Mouse (Mus musculus) thymus, postnatal 0 days (tissue): ENCODE measurements around the gene Rpl6. TPM values are rescaled to one million over a fixed set of nuclear protein-coding genes. Genes with fewer than 3 reads are reported as not detected.

Experiments
- polyA plus RNA-seq: library from polyadenylated mRNA; unstranded; fragments of >200 nt; fragmentation: Nextera tagmentation; extraction: Ambion mirVana; gene quantifications from 2 replicates; pipeline ENCODE4 v1.2.1, GENCODE M21; 2015

Rpl6 gene
- polyA plus RNA-seq, 1 experiment from 2014 or later: 745 TPM

Other genes starting within 250 kb of the Rpl6 start
- 0.04 and 0.07 TPM in 2 replicates for gene Rph3a, start 194.4 kb upstream of the Rpl6 start, polyA plus RNA-seq
- gene Ptpn11, start 13.1 kb upstream of the Rpl6 start, polyA plus RNA-seq: 16.0 and 18.9 TPM in 2 replicates
- 4.3 and 4.9 TPM in 2 replicates for gene Hectd4, start 15.7 kb downstream of the Rpl6 start, polyA plus RNA-seq
- 87.5 and 90.5 TPM in 2 replicates for gene Trafd1, start 181.2 kb downstream of the Rpl6 start, polyA plus RNA-seq
- gene Naa25, start 193.5 kb downstream of the Rpl6 start, polyA plus RNA-seq: 33.6 and 36.8 TPM in 2 replicates
- gene Tmem116, start 247.4 kb downstream of the Rpl6 start, polyA plus RNA-seq: 1.5 and 2.0 TPM in 2 replicates
- 102 and 107 TPM in 2 replicates for gene Erp29, start 248.0 kb downstream of the Rpl6 start, polyA plus RNA-seq